Mouse (Mus musculus) heart, adult 2 months (tissue): ENCODE measurements at regions not wholly inside any gene's neighbourhood (a gene's known extent, or its start where the extent isn't known, plus 50 kb on each side); places are given as distances from the start of the nearest gene placed in this dataset.

Experiments
- CTCF ChIP-seq: fragments of 200-600 bp; IDR thresholded peaks from 2 replicates; pipeline ENCODE4 v1.8.1; 2022; ENCODE audit warnings: antibody characterized with exemption, mild to moderate bottlenecking, moderate library complexity
- EP300 ChIP-seq: fragments of 200-500 bp; IDR thresholded peaks from 2 replicates; pipeline ENCODE4 v1.6.1; 2011; ENCODE audit warnings: low read depth, low read length, control low read depth; ENCODE audit not compliant: insufficient read depth
- POLR2A ChIP-seq: fragments of 200-500 bp; IDR thresholded peaks from 2 replicates; pipeline ENCODE4 v1.6.1; 2011; ENCODE audit warnings: mild to moderate bottlenecking, low read depth, low read length, control low read depth; ENCODE audit not compliant: insufficient read depth

- no peak for TF ChIP-seq CTCF
- no peak for TF ChIP-seq POLR2A
- no peak for TF ChIP-seq EP300
These were observed 63.0 kb downstream of the Vcpkmt start for GRCm38 (mm10) chr12:69519869-69520268.
